Mouse (Mus musculus) embryonic facial prominence, embryonic 14.5 days (tissue): ENCODE measurements around the gene Man1c1. TPM values are rescaled to one million over a fixed set of nuclear protein-coding genes. Genes with fewer than 3 reads are reported as not detected.

Source experiments
- ATAC-seq: fragments of 200-750 bp; cut with Nextera tagmentation; 2 replicates; pipeline ENCODE4 v1.8.0; 2017; ENCODE audit warnings: low read depth, moderate number of reproducible peaks, moderate TSS enrichment
- DNase-seq: peaks from one replicate; pipeline ENCODE4 v3.0.0-alpha.2; 2015; ENCODE audit warnings: low spot score
- H3K27ac ChIP-seq: fragments of 300-500 bp; sonication (generic); replicated peaks from 2 replicates; pipeline ENCODE4 v1.5.1; 2014; ENCODE audit warnings: low read depth, mild to moderate bottlenecking, low read length, moderate library complexity
- H3K27me3 ChIP-seq: fragments of 300-500 bp; sonication (generic); replicated peaks from 2 replicates; pipeline ENCODE4 v1.6.1; 2014; ENCODE audit warnings: low read length; ENCODE audit not compliant: control insufficient read depth, insufficient read depth
- H3K36me3 ChIP-seq: fragments of 300-500 bp; sonication (generic); 2 replicates; pipeline ENCODE4 v1.6.1; 2014; ENCODE audit warnings: low read length, mixed read lengths; ENCODE audit not compliant: control insufficient read depth, insufficient read depth
- H3K4me1 ChIP-seq: fragments of 300-500 bp; sonication (generic); 2 replicates; pipeline ENCODE4 v1.6.1; 2014; ENCODE audit warnings: antibody characterized with exemption, low read length; ENCODE audit not compliant: control insufficient read depth, insufficient read depth
- H3K4me2 ChIP-seq: fragments of 300-500 bp; sonication (generic); 2 replicates; pipeline ENCODE4 v1.6.1; 2014; ENCODE audit warnings: low read depth, mild to moderate bottlenecking, low read length, moderate library complexity, mixed read lengths
- H3K4me3 ChIP-seq: fragments of 300-500 bp; sonication (generic); 2 replicates; pipeline ENCODE4 v1.5.1; 2014; ENCODE audit warnings: low read depth, mild to moderate bottlenecking, low read length
- H3K9ac ChIP-seq: fragments of 300-500 bp; sonication (generic); 2 replicates; pipeline ENCODE4 v1.6.1; 2014; ENCODE audit warnings: low read depth, mild to moderate bottlenecking, low read length, moderate library complexity, mixed read lengths
- H3K9me3 ChIP-seq: fragments of 300-500 bp; sonication (generic); 2 replicates; pipeline ENCODE4 v1.6.1; 2016; ENCODE audit warnings: low read length; ENCODE audit not compliant: control insufficient read depth
- WGBS: fragments of 180-500 bp; shearing (Covaris S2); extraction: QIAGEN DNeasy Blood & Tissue Kit; methylation state at CpG from one replicate; pipeline ENCODE4 v1.1.7; 2014; 5-methylcytosine and 5-hydroxymethylcytosine counted together
- microRNA-seq: library from miRNA; unstranded; fragments of <30 nt; microRNA quantifications from one replicate; pipeline ENCODE4, GENCODE M21; 2016; ENCODE audit warnings: borderline number of aligned reads
- polyA plus RNA-seq: library from polyadenylated mRNA; unstranded; fragments of >200 nt; fragmentation: Nextera tagmentation; extraction: Ambion mirVana; gene quantifications from 2 replicates; pipeline ENCODE4 v1.2.1, GENCODE M21; 2014

Gene Man1c1
- polyA plus RNA-seq, 1 experiment from 2014 or later = 5.1 TPM

- H3K9ac ChIP-seq = no peak overlapping the region
- ATAC-seq = no peak
- H3K36me3 ChIP-seq = no peaks in the 10 kb centered on the region
- H3K4me2 ChIP-seq = no peak overlapping the region
- no peaks in the 10 kb centered on the region; the same call in 1 of the 2 replicates for H3K4me1 ChIP-seq
- no peak overlapping the region for H3K4me3 ChIP-seq
- no peak overlapping the region for H3K27ac ChIP-seq
- H3K9me3 ChIP-seq = no peaks in the 10 kb centered on the region
- H3K27me3 ChIP-seq = no peaks in the 10 kb centered on the region
- 73% methylated on average over 8 of the region's 8 CpGs for WGBS
- peak; percentile 23 for DNase-seq
Measured at GRCm38 (mm10) chr4:134516981-134517380, 187.1 kb downstream of the Man1c1 start.

GRCm38 (mm10) chr4:134515614-134516013 is 188.5 kb downstream of the Man1c1 start:
- peaks cover 3% of the 10 kb centered on the region; the same call in 1 of the 2 replicates for H3K4me1 ChIP-seq
- H3K36me3 ChIP-seq = no peaks in the 10 kb centered on the region
- no peaks in the 10 kb centered on the region for H3K27me3 ChIP-seq
- ATAC-seq (no peak), DNase-seq (no peak)
- H3K27ac ChIP-seq = no peak overlapping the region
- H3K4me3 ChIP-seq = no peak overlapping the region
- 74% methylated on average over 7 of the region's 7 CpGs for WGBS
- no peak overlapping the region for H3K4me2 ChIP-seq
- 0 out of 2 replicates have a peak overlapping the region, but pooled peaks have one; percentile 25 for H3K9ac ChIP-seq
- H3K9me3 ChIP-seq = no peaks in the 10 kb centered on the region

GRCm38 (mm10) chr4:134514309-134514930 is 189.7 kb downstream of the Man1c1 start:
- Histone ChIP-seq H3K9me3 (no peaks in the 10 kb centered on the region), H3K4me2 (no peak overlapping the region), H3K4me3 (no peak overlapping the region), H3K27me3 (no peaks in the 10 kb centered on the region), H3K4me1 (peaks cover 3% of the 10 kb centered on the region; the same call in 1 of the 2 replicates), H3K27ac (no peak overlapping the region), H3K36me3 (no peaks in the 10 kb centered on the region), H3K9ac (no peak overlapping the region)
- no peak for DNase-seq
- WGBS = 84% methylated on average over 11 of the region's 11 CpGs
- ATAC-seq = no peak

GRCm38 (mm10) chr4:134512798-134513197 is 191.3 kb downstream of the Man1c1 start:
- DNase-seq (peak; percentile 85), ATAC-seq (no peak)
- WGBS = 28% methylated on average over 15 of the region's 15 CpGs
- H3K36me3 ChIP-seq = no peaks in the 10 kb centered on the region
- no peaks in the 10 kb centered on the region for H3K27me3 ChIP-seq
- peaks cover 3% of the 10 kb centered on the region; the same call in 1 of the 2 replicates for H3K4me1 ChIP-seq
- H3K9ac ChIP-seq = peak overlapping the region; percentile 41; the same call in 1 of the 2 replicates
- no peaks in the 10 kb centered on the region for H3K9me3 ChIP-seq
- H3K27ac ChIP-seq = no peak overlapping the region
- H3K4me2 ChIP-seq = peak overlapping the region; percentile 43
- peak overlapping the region; percentile 11; the same call in 1 of the 2 replicates for H3K4me3 ChIP-seq

GRCm38 (mm10) chr4:134511730-134512129 is 192.4 kb downstream of the Man1c1 start:
- Histone ChIP-seq H3K36me3 (no peaks in the 10 kb centered on the region), H3K4me3 (peak overlapping the region; percentile 65), H3K4me1 (peaks cover 3% of the 10 kb centered on the region; the same call in 1 of the 2 replicates), H3K9ac (no peak overlapping the region), H3K27ac (no peak overlapping the region), H3K27me3 (no peaks in the 10 kb centered on the region), H3K4me2 (peak overlapping the region; percentile 85), H3K9me3 (no peaks in the 10 kb centered on the region)
- ATAC-seq (no peak), DNase-seq (peak; percentile 14)
- 60% methylated on average over 6 of the region's 6 CpGs for WGBS

Small RNA genes within 50 kb of the gene (microRNA-seq; reads per million reads assigned to microRNA genes)
- not detected for gene Mir6403

Other genes with a start within 250 kb of the Man1c1 start
- gene Stmn1, start 236.0 kb downstream of the Man1c1 start, polyA plus RNA-seq = 1,154 and 1,326 TPM in 2 replicates
- gene Paqr7, start 207.6 kb downstream of the Man1c1 start, polyA plus RNA-seq = 2.0 and 2.3 TPM in 2 replicates
- 3.9 and 4.4 TPM in 2 replicates for gene Aunip, start 193.3 kb downstream of the Man1c1 start, polyA plus RNA-seq
- 126 and 137 TPM in 2 replicates for gene Mtfr1l, start 168.9 kb downstream of the Man1c1 start, polyA plus RNA-seq
- gene Selenon, start 152.1 kb downstream of the Man1c1 start, polyA plus RNA-seq = 22.8 and 24.7 TPM in 2 replicates
- gene Ldlrap1, start 63.7 kb upstream of the Man1c1 start, polyA plus RNA-seq = 22.5 and 22.9 TPM in 2 replicates
- 37.1 and 41.1 TPM in 2 replicates for gene Maco1, start 149.1 kb upstream of the Man1c1 start, polyA plus RNA-seq
- gene Rhd, start 160.2 kb upstream of the Man1c1 start, polyA plus RNA-seq = 3.0 and 4.3 TPM in 2 replicates
- gene Tmem50a, start 210.7 kb upstream of the Man1c1 start, polyA plus RNA-seq = 140 and 144 TPM in 2 replicates
- gene Rsrp1, start 219.3 kb upstream of the Man1c1 start, polyA plus RNA-seq = 349 and 369 TPM in 2 replicates
- gene Syf2, start 226.6 kb upstream of the Man1c1 start, polyA plus RNA-seq = 59.7 and 60.0 TPM in 2 replicates